Mouse (Mus musculus) embryonic facial prominence, embryonic 10.5 days (tissue): Measurements from ENCODE around the gene Ppp1cc. TPM values are rescaled to one million over a fixed set of nuclear protein-coding genes. Genes with fewer than 3 reads are reported as not detected.

Experiments
- DNase-seq: peaks from one replicate; pipeline ENCODE4 v3.0.0-alpha.2; 2017; ENCODE audit warnings: low spot score
- H3K27ac ChIP-seq: fragments of 300-500 bp; sonication (generic); replicated peaks from 2 replicates; pipeline ENCODE4 v1.5.1; 2016; ENCODE audit warnings: mild to moderate bottlenecking
- H3K27me3 ChIP-seq: fragments of 300-500 bp; sonication (generic); replicated peaks from 2 replicates; pipeline ENCODE4 v1.6.1; 2016; ENCODE audit warnings: low read depth, mild to moderate bottlenecking; ENCODE audit not compliant: poor library complexity, severe bottlenecking
- H3K36me3 ChIP-seq: fragments of 300-500 bp; sonication (generic); replicated peaks from 2 replicates; pipeline ENCODE4 v1.6.1; 2016; ENCODE audit warnings: mild to moderate bottlenecking, moderate library complexity
- H3K4me1 ChIP-seq: fragments of 300-500 bp; sonication (generic); 2 replicates; pipeline ENCODE4 v1.6.1; 2016
- H3K4me3 ChIP-seq: fragments of 300-500 bp; sonication (generic); 2 replicates; pipeline ENCODE4 v1.5.1; 2016; ENCODE audit warnings: mild to moderate bottlenecking, moderate library complexity
- H3K9me3 ChIP-seq: fragments of 300-500 bp; sonication (generic); 2 replicates; pipeline ENCODE4 v1.6.1; 2016; ENCODE audit warnings: mild to moderate bottlenecking
- WGBS: fragments of 180-500 bp; shearing (Covaris S2); methylation state at CpG from one replicate; pipeline ENCODE4 v1.1.7; 2016; 5-methylcytosine and 5-hydroxymethylcytosine counted together
- polyA plus RNA-seq: library from polyadenylated mRNA; unstranded; fragments of >200 nt; fragmentation: Nextera tagmentation; extraction: Ambion mirVana; gene quantifications from 2 replicates; pipeline ENCODE4 v1.2.1, GENCODE M21; 2016

Ppp1cc gene
- polyA plus RNA-seq = 296 and 318 TPM in 2 replicates

DNA sequence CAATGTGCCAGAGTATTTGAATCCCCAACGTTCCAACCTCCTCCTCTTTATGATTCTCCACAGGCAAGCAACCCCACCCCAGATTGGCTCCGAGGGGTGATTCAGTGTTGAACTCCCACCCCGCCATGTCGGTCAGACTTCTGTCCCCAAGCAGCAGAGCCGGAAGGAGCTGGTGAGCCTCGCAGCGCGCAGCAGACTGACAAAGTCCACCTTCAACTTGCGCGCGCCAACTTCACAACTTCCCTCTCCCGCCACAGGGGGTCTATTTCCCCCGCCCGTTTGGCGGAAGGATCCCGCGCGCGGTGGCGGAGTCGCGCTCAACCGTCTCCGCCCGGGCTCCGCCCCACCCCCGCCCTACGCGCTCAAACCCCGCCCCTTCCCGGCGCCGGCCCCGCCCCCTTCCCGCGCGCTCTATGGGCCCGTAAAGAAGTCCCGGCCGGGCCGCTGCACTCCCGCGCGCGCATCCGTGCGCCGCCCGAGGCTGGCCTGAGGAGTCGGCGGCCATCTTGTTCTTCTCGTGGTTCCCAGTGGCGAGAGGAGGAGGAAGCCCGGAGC is at the start of gene Ppp1cc:
TSS of gene Ppp1cc (plus strand) at position 452 of the 555 bp plus-strand sequence.
- peak; percentile 99 for DNase-seq
- H3K4me1 ChIP-seq = peaks cover 69% of the 10 kb centered on the region
- peak within 1 kb of the TSS; percentile 80 for H3K4me3 ChIP-seq
- peaks cover 38% of the 10 kb centered on the region for H3K36me3 ChIP-seq
- WGBS = under 1% methylated on average over 54 of the region's 54 CpGs
- peak within 1 kb of the TSS; percentile 97 for H3K27ac ChIP-seq
- H3K9me3 ChIP-seq = no peaks in the 10 kb centered on the region
- peaks cover 7% of the 10 kb centered on the region; the same call in 1 of the 2 replicates for H3K27me3 ChIP-seq

DNA sequence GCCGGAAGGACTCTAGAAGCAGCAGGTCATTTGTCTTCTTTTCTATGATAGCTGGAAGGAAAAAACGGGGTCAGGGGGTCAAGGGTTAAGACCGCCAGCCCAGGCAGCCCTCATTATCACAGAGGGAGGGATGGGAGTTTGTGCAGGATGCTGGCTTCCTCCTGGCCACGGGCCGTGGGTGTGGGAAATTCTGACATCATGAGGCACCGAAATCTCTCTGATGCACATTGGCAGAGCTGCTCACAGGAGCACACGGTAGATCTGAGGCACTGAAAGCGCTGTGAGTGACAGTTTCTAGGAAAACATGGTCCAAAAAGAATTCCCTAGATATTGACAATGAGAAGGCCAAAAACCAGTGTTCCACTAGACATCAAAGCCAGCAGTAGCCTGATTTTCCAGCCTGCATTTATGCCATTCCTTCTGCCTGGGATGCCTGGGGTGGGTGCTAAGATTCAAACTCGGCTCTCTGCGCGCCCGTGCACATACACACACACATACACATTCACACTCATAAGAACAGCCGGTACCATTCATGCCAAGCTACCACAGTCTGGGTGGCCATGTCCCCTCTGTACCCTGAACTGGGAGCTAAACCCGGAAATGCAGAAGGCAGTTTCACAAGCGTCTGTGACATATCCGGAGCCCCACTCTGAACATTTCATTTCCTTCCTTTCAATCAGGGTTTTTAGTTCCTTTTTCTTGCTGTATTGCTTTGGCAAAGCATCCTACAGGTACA is 48.6 kb upstream of the Ppp1cc start:
- H3K27ac ChIP-seq = no peak overlapping the region; the same call in 1 of the 2 replicates
- WGBS = 52% methylated on average over 16 of the region's 16 CpGs
- H3K27me3 ChIP-seq = peaks cover 4% of the 10 kb centered on the region; the same call in 1 of the 2 replicates
- H3K4me3 ChIP-seq = no peak overlapping the region
- peaks cover 9% of the 10 kb centered on the region for H3K4me1 ChIP-seq
- DNase-seq = no peak
- no peaks in the 10 kb centered on the region for H3K36me3 ChIP-seq
- H3K9me3 ChIP-seq = no peaks in the 10 kb centered on the region

- Histone ChIP-seq H3K9me3 (no peaks in the 10 kb centered on the region), H3K4me3 (no peak overlapping the region), H3K27ac (no peak overlapping the region), H3K27me3 (peaks cover 4% of the 10 kb centered on the region; the same call in 1 of the 2 replicates), H3K36me3 (no peaks in the 10 kb centered on the region), H3K4me1 (peaks cover 9% of the 10 kb centered on the region)
- WGBS = 91% methylated on average over 13 of the region's 13 CpGs
- no peak for DNase-seq
These were observed 47.5 kb upstream of the Ppp1cc start for GRCm38 (mm10) chr5:122110625-122111024.

GRCm38 (mm10) chr5:122111091-122111932 is 46.8 kb upstream of the Ppp1cc start:
- 71% methylated on average over 26 of the region's 26 CpGs for WGBS

GRCm38 (mm10) chr5:122111933-122112248 is 46.2 kb upstream of the Ppp1cc start:
- Histone ChIP-seq H3K27me3 (peaks cover 4% of the 10 kb centered on the region; the same call in 1 of the 2 replicates), H3K4me3 (no peak overlapping the region), H3K27ac (no peak overlapping the region), H3K36me3 (no peaks in the 10 kb centered on the region), H3K9me3 (0 out of 2 replicates have a peak, but pooled peaks cover 3% of the 10 kb centered on the region), H3K4me1 (peaks cover 9% of the 10 kb centered on the region)
- no peak for DNase-seq
- WGBS = 61% methylated on average over 4 of the region's 4 CpGs

More at GRCm38 (mm10) chr5:122111091-122111932, 46.8 kb upstream of the Ppp1cc start:
- H3K27me3 ChIP-seq = peaks cover 4% of the 10 kb centered on the region; the same call in 1 of the 2 replicates
- H3K27ac ChIP-seq = no peak overlapping the region
- no peak for DNase-seq
- no peak overlapping the region; the same call in 1 of the 2 replicates for H3K4me3 ChIP-seq
- H3K4me1 ChIP-seq = peaks cover 9% of the 10 kb centered on the region
- H3K9me3 ChIP-seq = 0 out of 2 replicates have a peak, but pooled peaks cover 3% of the 10 kb centered on the region
- H3K36me3 ChIP-seq = no peaks in the 10 kb centered on the region

DNA sequence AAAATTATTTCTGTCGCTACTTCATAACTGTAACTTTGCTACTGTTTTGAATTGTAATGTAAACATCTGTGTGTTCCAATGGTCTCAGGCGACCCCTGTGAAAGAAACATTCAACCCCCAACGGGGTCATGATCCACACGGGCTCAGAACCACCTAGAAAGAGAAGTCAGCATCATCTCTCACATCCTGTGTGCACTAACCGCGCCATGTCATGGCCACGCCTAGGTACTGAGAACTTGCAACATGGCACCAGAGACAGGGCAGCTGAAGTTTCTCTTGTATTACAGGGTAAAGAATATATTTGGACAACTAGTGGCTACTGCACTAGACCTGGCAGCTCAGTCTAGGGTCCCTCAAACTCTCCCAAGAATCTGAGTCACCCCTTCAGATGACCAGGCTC is 44.6 kb upstream of the Ppp1cc start:
- Histone ChIP-seq H3K27me3 (peaks cover 4% of the 10 kb centered on the region; the same call in 1 of the 2 replicates), H3K36me3 (no peaks in the 10 kb centered on the region), H3K4me3 (no peak overlapping the region), H3K4me1 (peaks cover 9% of the 10 kb centered on the region), H3K9me3 (0 out of 2 replicates have a peak, but pooled peaks cover 3% of the 10 kb centered on the region), H3K27ac (no peak overlapping the region)
- 80% methylated on average over 7 of the region's 7 CpGs for WGBS
- DNase-seq = no peak

DNA sequence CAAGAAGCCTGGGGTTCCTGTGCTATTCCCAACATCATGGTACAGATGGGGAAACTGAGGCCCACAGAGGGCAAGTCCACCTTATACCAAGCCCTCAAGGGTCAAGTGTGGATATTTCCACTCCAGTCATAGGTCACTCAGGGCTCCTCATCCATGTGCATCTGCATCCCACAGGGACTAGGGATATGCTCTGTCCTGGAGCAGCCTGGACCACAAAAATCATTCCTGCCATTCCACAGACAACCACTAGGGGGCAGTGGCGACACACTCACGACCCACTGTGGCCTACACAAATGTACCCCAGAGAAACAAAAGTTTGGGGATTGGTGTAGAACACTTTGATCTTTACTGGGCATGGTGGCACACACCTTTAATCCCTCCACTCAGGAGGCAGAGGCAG is 43.9 kb upstream of the Ppp1cc start:
- Histone ChIP-seq H3K27me3 (peaks cover 4% of the 10 kb centered on the region; the same call in 1 of the 2 replicates), H3K9me3 (0 out of 2 replicates have a peak, but pooled peaks cover 3% of the 10 kb centered on the region), H3K4me3 (no peak overlapping the region), H3K27ac (no peak overlapping the region), H3K36me3 (no peaks in the 10 kb centered on the region), H3K4me1 (peaks cover 5% of the 10 kb centered on the region)
- WGBS = 0% methylated on average over 2 of the region's 2 CpGs
- DNase-seq = peak; percentile 67

- H3K27me3 ChIP-seq = peaks cover 4% of the 10 kb centered on the region; the same call in 1 of the 2 replicates
- no peak overlapping the region for H3K4me3 ChIP-seq
- no peaks in the 10 kb centered on the region for H3K36me3 ChIP-seq
- WGBS = 96% methylated on average over 9 of the region's 9 CpGs
- no peak overlapping the region for H3K27ac ChIP-seq
- no peaks in the 10 kb centered on the region for H3K4me1 ChIP-seq
- DNase-seq = no peak
- H3K9me3 ChIP-seq = 0 out of 2 replicates have a peak, but pooled peaks cover 3% of the 10 kb centered on the region
These were observed 42.8 kb upstream of the Ppp1cc start for GRCm38 (mm10) chr5:122115266-122115763.

GRCm38 (mm10) chr5:122116243-122116642 is 41.8 kb upstream of the Ppp1cc start:
- 0 out of 2 replicates have a peak, but pooled peaks cover 3% of the 10 kb centered on the region for H3K9me3 ChIP-seq
- H3K4me1 ChIP-seq = no peaks in the 10 kb centered on the region
- H3K27me3 ChIP-seq = peaks cover 4% of the 10 kb centered on the region; the same call in 1 of the 2 replicates
- WGBS = 80% methylated on average over 6 of the region's 6 CpGs
- H3K27ac ChIP-seq = no peak overlapping the region
- H3K36me3 ChIP-seq = no peaks in the 10 kb centered on the region
- H3K4me3 ChIP-seq = no peak overlapping the region
- no peak for DNase-seq

- Histone ChIP-seq H3K9me3 (no peaks in the 10 kb centered on the region), H3K27ac (no peak overlapping the region), H3K36me3 (no peaks in the 10 kb centered on the region), H3K4me3 (no peak overlapping the region), H3K27me3 (peaks cover 10% of the 10 kb centered on the region; the same call in 1 of the 2 replicates), H3K4me1 (peaks cover 7% of the 10 kb centered on the region)
- DNase-seq = no peak
- 85% methylated on average over 8 of the region's 8 CpGs for WGBS
These were observed 32.8 kb upstream of the Ppp1cc start for GRCm38 (mm10) chr5:122125211-122125760.

- Histone ChIP-seq H3K9me3 (no peaks in the 10 kb centered on the region), H3K36me3 (no peaks in the 10 kb centered on the region), H3K4me1 (peaks cover 26% of the 10 kb centered on the region), H3K27ac (no peak overlapping the region), H3K27me3 (peaks cover 32% of the 10 kb centered on the region), H3K4me3 (0 out of 2 replicates have a peak overlapping the region, but pooled peaks have one; percentile 12)
- WGBS = 30% methylated on average over 16 of the region's 16 CpGs
- peak; percentile 60 for DNase-seq
These were observed 28.9 kb upstream of the Ppp1cc start for GRCm38 (mm10) chr5:122129068-122129655.
